Mouse (Mus musculus): ENCODE results near the gene Dis3.

GRCm38 (mm10) chr14:99037703-99038102, 61.9 kb downstream of the Dis3 start:
- TF ChIP-seq CTCF (IDR thresholded peaks at IDR 0.05; ENCODE audit: insufficient read depth, low read length) (no peak), POLR2A (IDR thresholded peaks at IDR 0.05; ENCODE audit: borderline replicate concordance, extremely low read depth, low read depth, low read length) (no peak)

Data from lung, adult 2 months (tissue).